ENCODE assay signal across 15 mouse cellular contexts in the genomic region with DNA sequence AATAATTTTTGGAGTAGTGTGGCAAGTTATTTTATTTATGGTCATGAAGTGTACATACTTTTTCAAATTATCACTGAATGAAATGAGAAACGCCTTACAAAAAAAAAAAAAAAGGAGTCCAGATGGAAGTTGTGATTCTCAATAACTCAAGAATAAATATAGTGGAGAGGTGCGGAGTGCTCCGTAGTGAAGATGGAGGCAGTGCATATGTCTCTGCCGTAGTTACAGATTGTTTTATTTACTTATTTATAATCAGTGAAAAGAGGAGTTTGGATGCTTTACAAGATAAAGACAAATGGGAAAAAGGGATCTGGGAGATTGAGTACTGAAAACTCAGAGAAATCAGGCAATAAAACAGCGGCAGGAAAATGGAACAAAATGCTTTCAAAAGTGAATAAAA.
"Had no signal": no experiment of that assay in that cellular context is flagged by ENCODE, and none has a peak within 500 bp of the region (broad histone marks: within the 10 kb centered on the region; RNA-seq: fewer than 3 reads in every experiment).

No protein-coding gene starts in this region.

- H3K36me3 ChIP-seq: neural tube, embryonic 15.5 days; stomach, embryonic 15.5 days had no signal

- H3K27me3 ChIP-seq: neural tube, embryonic 15.5 days; stomach, embryonic 15.5 days had no signal

- H3K4me3 ChIP-seq: neural tube, embryonic 15.5 days; stomach, embryonic 15.5 days had no signal

- H3K27ac ChIP-seq: neural tube, embryonic 15.5 days; stomach, embryonic 15.5 days; stomach, postnatal 0 days had no signal

- H3K4me1 ChIP-seq: neural tube, embryonic 15.5 days; stomach, embryonic 15.5 days had no signal

- H3K4me2 ChIP-seq: neural tube, embryonic 15.5 days; stomach, embryonic 15.5 days had no signal

- H3K9me3 ChIP-seq: neural tube, embryonic 15.5 days; stomach, embryonic 15.5 days had no signal

- H3K9ac ChIP-seq: neural tube, embryonic 15.5 days; stomach, embryonic 15.5 days had no signal

- DNase-seq: retina, postnatal 1 day; right cerebral cortex, adult 18-20 months; right cerebral cortex, postnatal 14 days; right cerebral cortex, postnatal 25 days; right cerebral cortex, postnatal 4 days; spleen, adult 18-20 months; thymus, adult 18-20 months; thymus, adult 2 months; thymus, postnatal 14 days; thymus, postnatal 25 days; thymus, postnatal 36 days; thymus, postnatal 4 days had no signal
